Mouse (Mus musculus) small intestine, adult 10 weeks (tissue): ENCODE measurements around the gene Gcsam. TPM values are rescaled to one million over a fixed set of nuclear protein-coding genes. Genes with fewer than 3 reads are reported as not detected.

Experiments used
- polyA plus RNA-seq: library from polyadenylated mRNA; stranded (reverse); fragments of 350-450 nt; fragmentation: Illumina TruSeq; extraction: RNeasy Lipid Tissue Mini Kit (QIAGEN cat#74804); gene quantifications from one replicate; pipeline ENCODE4 v1.2.3, GENCODE M21; 2014; ENCODE audit warnings: low replicate concordance

Gene Gcsam
- 0.78 TPM for polyA plus RNA-seq

GRCm38 (mm10) chr16:45610267-45610666, at the start of gene Gcsam:
Gene Gcsam (plus strand): TSS chr16:45610380.

DNA sequence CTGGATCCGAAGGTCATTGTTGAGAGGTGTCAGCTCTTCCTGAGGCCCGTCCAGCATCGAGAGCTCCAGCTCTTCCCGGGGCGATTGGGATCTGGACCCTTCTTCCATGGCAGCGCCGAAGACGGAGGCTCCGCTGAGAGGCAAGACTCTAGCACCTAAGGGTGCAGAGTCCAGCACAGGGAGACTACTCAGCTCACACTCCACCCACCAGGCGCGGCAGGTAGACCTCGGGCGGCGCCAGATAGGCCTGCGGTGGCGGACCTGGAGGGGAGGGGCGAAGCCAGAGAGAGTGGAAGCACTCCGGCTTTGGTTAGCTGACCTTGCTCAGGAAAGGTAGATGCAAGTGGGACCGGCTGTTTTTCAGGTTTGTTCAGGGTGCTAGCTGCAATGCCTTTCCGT, 43.8 kb downstream of the Gcsam start, which contains the start of gene BC016579:
Gene BC016579 (minus strand): TSS at position 135 of the 399 bp plus-strand sequence.

Other genes with a start within 250 kb of the Gcsam start
- gene Cd200, start 201.3 kb upstream of the Gcsam start, polyA plus RNA-seq = 47.1 TPM
- gene Gm609, start 117.4 kb upstream of the Gcsam start, polyA plus RNA-seq = 26.1 TPM
- gene Gm17783, start 78.3 kb upstream of the Gcsam start, polyA plus RNA-seq = 18.3 TPM
- gene Slc9c1, start 75.1 kb upstream of the Gcsam start, polyA plus RNA-seq = not detected
- 27.3 TPM for gene BC016579, start 43.7 kb downstream of the Gcsam start, polyA plus RNA-seq
- 0.19 TPM for gene Tmprss7, start 83.3 kb downstream of the Gcsam start, polyA plus RNA-seq
- not detected for gene Tagln3, start 114.2 kb downstream of the Gcsam start, polyA plus RNA-seq
- gene Abhd10, start 132.6 kb downstream of the Gcsam start, polyA plus RNA-seq = 16.4 TPM